Mouse (Mus musculus) adrenal gland (tissue): ENCODE measurements around the gene Trmt2b.
"Not testable (repeated sequence)": the region's sequence is repeated elsewhere in the genome, so short reads cannot be mapped to it uniquely, and the experiment has no call there.

Experiments used
- intact Hi-C: fragments of 180-260 bp; cut with DNase I; formaldehyde crosslinking; loops from one replicate; pipeline ENCODE4 v1.15.1; 2025

Gene Trmt2b

GRCm38 (mm10) chrX:134221856-134222255 is 54.9 kb downstream of the Trmt2b start, which contains the start of gene Nox1:
Gene Nox1, minus strand, starts transcription at chrX:134221956.
- intact Hi-C loops, result no loop called here

- intact Hi-C loops, result no loop called here
These were observed 56.2 kb downstream of the Trmt2b start for GRCm38 (mm10) chrX:134220618-134221017.

GRCm38 (mm10) chrX:134218161-134218560 is 58.6 kb downstream of the Trmt2b start:
- intact Hi-C loops, result no loop called here

GRCm38 (mm10) chrX:134211151-134211642 is 65.6 kb downstream of the Trmt2b start:
- intact Hi-C loops, result no loop called here

GRCm38 (mm10) chrX:134208491-134208890 is 68.3 kb downstream of the Trmt2b start:
- intact Hi-C loops, result no loop called here

GRCm38 (mm10) chrX:134187201-134187600 is 89.6 kb downstream of the Trmt2b start, which contains the start of gene Arl13a:
Gene Arl13a, plus strand, starts transcription at chrX:134187501.
- intact Hi-C loops, result not testable (repeated sequence)

GRCm38 (mm10) chrX:134174699-134175098 is 102.1 kb downstream of the Trmt2b start:
- intact Hi-C loops, result no loop called here
